Comparison of ENCODE assay signal across 21 mouse cellular contexts in the genomic region with DNA sequence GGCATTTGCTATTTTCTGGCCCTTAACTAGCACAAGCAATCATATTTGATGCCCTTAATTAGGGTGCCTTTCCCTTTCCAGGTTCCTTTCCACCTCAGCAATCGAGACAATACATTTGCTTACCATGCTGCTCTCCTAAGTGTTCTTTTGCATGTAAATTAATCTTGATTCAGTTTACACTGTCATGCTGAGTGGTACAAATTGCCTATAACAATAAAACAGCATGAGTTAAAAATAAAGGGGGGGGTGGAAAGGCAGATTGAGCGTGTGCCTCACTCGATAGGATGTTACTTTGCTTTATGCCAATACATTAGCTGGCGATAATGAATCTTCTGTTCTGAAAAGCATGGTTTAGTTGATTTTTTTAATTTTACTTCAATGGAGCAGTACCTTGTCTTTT.
DNase-seq lines count a peak whose midpoint lies in the region; ATAC-seq and TF ChIP-seq lines count a peak whose summit lies in the region.
"Had no signal": no experiment of that assay in that cellular context is flagged by ENCODE, and none has a peak within 500 bp of the region (broad histone marks: within the 10 kb centered on the region; RNA-seq: fewer than 3 reads in every experiment).

No protein-coding gene starts in this region.

- no peaks in the 10 kb centered on the region; the same call in 1 of the 2 replicates for H3K36me3 ChIP-seq in forebrain, embryonic 11.5 days (ENCODE audit: control insufficient read depth, insufficient read depth, low read length)
- H3K36me3 ChIP-seq in forebrain, embryonic 10.5 days (replicated peaks) = peaks cover 21% of the 10 kb centered on the region
- no peaks in the 10 kb centered on the region for H3K36me3 ChIP-seq in forebrain, postnatal 0 days (ENCODE audit: insufficient read depth)

- H3K4me1 ChIP-seq in forebrain, embryonic 11.5 days (replicated peaks; ENCODE audit: control insufficient read depth, insufficient read depth, low read length) = no peaks in the 10 kb centered on the region; the same call in 1 of the 2 replicates
- peaks cover 47% of the 10 kb centered on the region for H3K4me1 ChIP-seq in forebrain, embryonic 10.5 days
- H3K4me1 ChIP-seq in forebrain, postnatal 0 days (ENCODE audit: insufficient read depth) = peaks cover 14% of the 10 kb centered on the region; the same call in 1 of the 2 replicates

- 11% methylated on average over 4 of the region's 4 CpGs for WGBS in forebrain, embryonic 11.5 days
- WGBS in forebrain, embryonic 10.5 days = 28% methylated on average over 4 of the region's 4 CpGs
- WGBS in forebrain, postnatal 0 days = 18% methylated on average over 4 of the region's 4 CpGs

- TF ChIP-seq CTCF in layer of hippocampus, adult 2 months (conservative IDR thresholded peaks at IDR 0.05) = no peak
- TF ChIP-seq CTCF in brain, embryonic 14.5 days (IDR thresholded peaks at IDR 0.05; ENCODE audit: borderline replicate concordance, extremely low read depth, insufficient read depth, insufficient read length) = no peak
- no peak for TF ChIP-seq CTCF in forebrain, postnatal 0 days (IDR thresholded peaks at IDR 0.05; ENCODE audit: low read depth)

- no peak for TF ChIP-seq POLR2A in brain, embryonic 14.5 days (IDR thresholded peaks at IDR 0.05; ENCODE audit: borderline replicate concordance, extremely low read depth, insufficient read depth, insufficient read length, poor library complexity, severe bottlenecking)

- H3K4me2 ChIP-seq in forebrain, embryonic 11.5 days (ENCODE audit: low read depth, low read length, severe bottlenecking) = no peak overlapping the region
- no peak overlapping the region for H3K4me2 ChIP-seq in forebrain, postnatal 0 days (ENCODE audit: low read depth)
- H3K4me2 ChIP-seq: heart, embryonic 11.5 days; limb, embryonic 13.5 days; liver, embryonic 12.5 days; midbrain, embryonic 13.5 days had no signal

- peak; percentile 63 for ATAC-seq in forebrain, embryonic 11.5 days (replicated peaks; ENCODE audit: low FRiP score)
- peak; percentile 55; the same call in 1 of the 2 replicates for ATAC-seq in forebrain, postnatal 0 days
- ATAC-seq: intestine, postnatal 0 days; liver, embryonic 12.5 days; midbrain, embryonic 13.5 days had no signal

- H3K27me3 ChIP-seq in forebrain, embryonic 11.5 days (ENCODE audit: control insufficient read depth, insufficient read depth, low read length) = peaks cover 16% of the 10 kb centered on the region
- H3K27me3 ChIP-seq in forebrain, embryonic 10.5 days (ENCODE audit: poor library complexity, severe bottlenecking) = peaks cover 73% of the 10 kb centered on the region
- H3K27me3 ChIP-seq in forebrain, postnatal 0 days (ENCODE audit: insufficient read depth, low read length) = no peaks in the 10 kb centered on the region
- H3K27me3 ChIP-seq: liver, embryonic 12.5 days had no signal

- no peak overlapping the region for H3K27ac ChIP-seq in forebrain, embryonic 11.5 days (ENCODE audit: low read depth, low read length)
- no peak overlapping the region for H3K27ac ChIP-seq in forebrain, embryonic 10.5 days
- peak overlapping the region; percentile 68 for H3K27ac ChIP-seq in layer of hippocampus, adult 2 months
- H3K27ac ChIP-seq in forebrain, postnatal 0 days (ENCODE audit: low read depth, low read length) = no peak overlapping the region
- H3K27ac ChIP-seq: limb, embryonic 13.5 days; liver, embryonic 12.5 days; midbrain, embryonic 13.5 days had no signal

- DNase-seq in forebrain, embryonic 11.5 days (ENCODE audit: low spot score) = no peak
- no peak for DNase-seq in forebrain, embryonic 10.5 days (ENCODE audit: extremely low spot score, low spot score)
- no peak for DNase-seq in layer of hippocampus, adult 2 months (ENCODE audit: low spot score in 2 of 2)
- DNase-seq in layer of hippocampus, postnatal 36 days = no peak
- DNase-seq in brain, embryonic 14.5 days (ENCODE audit: low read depth) = peak; percentile 87
- DNase-seq in forebrain, postnatal 0 days = no peak
- no peak for DNase-seq in cerebellum, adult 11-12 months
- DNase-seq in gastrocnemius, postnatal 4 days (ENCODE audit: low spot score in 2 of 2) = no peak
- DNase-seq: adrenal gland, adult 2 months; cerebellum, adult 8-10 months; kidney, postnatal 25 days; lung, adult 2 months; lung, postnatal 14 days; right cerebral cortex, postnatal 25 days; spleen, adult 18-20 months; thymus, postnatal 14 days had no signal

- no peak overlapping the region for H3K4me3 ChIP-seq in forebrain, embryonic 11.5 days (ENCODE audit: low read depth, low read length)
- H3K4me3 ChIP-seq in forebrain, embryonic 10.5 days = no peak overlapping the region
- H3K4me3 ChIP-seq in layer of hippocampus, adult 2 months = no peak overlapping the region
- H3K4me3 ChIP-seq in forebrain, postnatal 0 days (ENCODE audit: low read depth, low read length) = no peak overlapping the region
- H3K4me3 ChIP-seq: limb, embryonic 13.5 days; liver, embryonic 12.5 days; midbrain, embryonic 13.5 days had no signal

- H3K9ac ChIP-seq in forebrain, embryonic 11.5 days (ENCODE audit: low read length) = no peak overlapping the region
- H3K9ac ChIP-seq in forebrain, postnatal 0 days = no peak overlapping the region
- H3K9ac ChIP-seq: limb, embryonic 13.5 days; liver, embryonic 12.5 days; midbrain, embryonic 13.5 days had no signal

- no peaks in the 10 kb centered on the region for H3K9me3 ChIP-seq in forebrain, embryonic 11.5 days (ENCODE audit: control insufficient read depth, low read length)
- H3K9me3 ChIP-seq in forebrain, embryonic 10.5 days = no peaks in the 10 kb centered on the region
- no peaks in the 10 kb centered on the region for H3K9me3 ChIP-seq in forebrain, postnatal 0 days (ENCODE audit: low read length)
- H3K9me3 ChIP-seq: limb, embryonic 13.5 days; liver, embryonic 12.5 days; midbrain, embryonic 13.5 days had no signal
